Mouse (Mus musculus) kidney, embryonic 15.5 days (tissue): ENCODE data around the gene Rab25. TPM values are rescaled to one million over a fixed set of nuclear protein-coding genes. Genes with fewer than 3 reads are reported as not detected.

ENCODE experiments used
- ATAC-seq: fragments of 200-750 bp; cut with Nextera tagmentation; replicated peaks from 2 replicates; pipeline ENCODE4 v1.8.0; 2017; ENCODE audit warnings: moderate TSS enrichment; ENCODE audit not compliant: low FRiP score
- H3K27ac ChIP-seq: fragments of 300-500 bp; sonication (generic); 2 replicates; pipeline ENCODE4 v1.5.1; 2015; ENCODE audit warnings: mild to moderate bottlenecking, inconsistent platforms
- H3K27me3 ChIP-seq: fragments of 300-500 bp; sonication (generic); 2 replicates; pipeline ENCODE4 v1.6.1; 2015; ENCODE audit warnings: inconsistent platforms
- H3K36me3 ChIP-seq: fragments of 300-500 bp; sonication (generic); 2 replicates; pipeline ENCODE4 v1.6.1; 2015; ENCODE audit warnings: inconsistent platforms
- H3K4me1 ChIP-seq: fragments of 300-500 bp; sonication (generic); 2 replicates; pipeline ENCODE4 v1.6.1; 2015; ENCODE audit warnings: inconsistent platforms
- H3K4me2 ChIP-seq: fragments of 300-500 bp; sonication (generic); 2 replicates; pipeline ENCODE4 v1.6.1; 2015; ENCODE audit warnings: moderate library complexity, mild to moderate bottlenecking, inconsistent platforms
- H3K4me3 ChIP-seq: fragments of 300-500 bp; sonication (generic); replicated peaks from 2 replicates; pipeline ENCODE4 v1.5.1; 2015; ENCODE audit warnings: mild to moderate bottlenecking, inconsistent platforms
- H3K9ac ChIP-seq: fragments of 300-500 bp; sonication (generic); 2 replicates; pipeline ENCODE4 v1.6.1; 2015; ENCODE audit warnings: mild to moderate bottlenecking, inconsistent platforms
- H3K9me3 ChIP-seq: fragments of 300-500 bp; sonication (generic); replicated peaks from 2 replicates; pipeline ENCODE4 v1.6.1; 2016; ENCODE audit warnings: inconsistent platforms
- WGBS: fragments of 180-500 bp; shearing (Covaris S2); methylation state at CpG from one replicate; pipeline ENCODE4 v1.1.7; 2015; ENCODE audit warnings: mixed read lengths; 5-methylcytosine and 5-hydroxymethylcytosine counted together
- polyA plus RNA-seq: library from polyadenylated mRNA; unstranded; fragments of >200 nt; fragmentation: Nextera tagmentation; extraction: Ambion mirVana; gene quantifications from 2 replicates; pipeline ENCODE4 v1.2.1, GENCODE M21; 2015

Gene Rab25
- polyA plus RNA-seq, 1 experiment from 2014 or later = 15.1 TPM

GRCm38 (mm10) chr3:88538271-88539145 is 9.6 kb downstream of the Rab25 start:
- 47% methylated on average over 9 of the region's 9 CpGs for WGBS
- Histone ChIP-seq H3K9ac (peak overlapping the region; percentile 2; the same call in 1 of the 2 replicates), H3K9me3 (no peaks in the 10 kb centered on the region), H3K27ac (peak overlapping the region; percentile 38; the same call in 1 of the 2 replicates), H3K4me3 (0 out of 2 replicates have a peak overlapping the region, but pooled peaks have one; percentile 5), H3K4me1 (peaks cover 73% of the 10 kb centered on the region), H3K36me3 (peaks cover 52% of the 10 kb centered on the region), H3K27me3 (no peaks in the 10 kb centered on the region), H3K4me2 (no peak overlapping the region)
- ATAC-seq = no peak

- peaks cover 52% of the 10 kb centered on the region for H3K36me3 ChIP-seq
- WGBS = 68% methylated on average over 6 of the region's 6 CpGs
- peak overlapping the region; percentile 87 for H3K4me2 ChIP-seq
- no peaks in the 10 kb centered on the region for H3K9me3 ChIP-seq
- H3K4me1 ChIP-seq = peaks cover 74% of the 10 kb centered on the region
- peak overlapping the region; percentile 69; the same call in 1 of the 2 replicates for H3K27ac ChIP-seq
- peak overlapping the region; percentile 88 for H3K4me3 ChIP-seq
- H3K27me3 ChIP-seq = no peaks in the 10 kb centered on the region
- peak overlapping the region; percentile 35; the same call in 1 of the 2 replicates for H3K9ac ChIP-seq
- ATAC-seq = no peak
Observed at GRCm38 (mm10) chr3:88537146-88537545, 11.0 kb downstream of the Rab25 start.

GRCm38 (mm10) chr3:88536103-88536930 is 11.8 kb downstream of the Rab25 start:
- peak overlapping the region; percentile 88 for H3K4me3 ChIP-seq
- H3K36me3 ChIP-seq = peaks cover 50% of the 10 kb centered on the region
- peak overlapping the region; percentile 87 for H3K4me2 ChIP-seq
- peak overlapping the region; percentile 69 for H3K27ac ChIP-seq
- ATAC-seq = peak; percentile 19
- peak overlapping the region; percentile 35 for H3K9ac ChIP-seq
- 6% methylated on average over 60 of the region's 64 CpGs for WGBS
- no peaks in the 10 kb centered on the region for H3K9me3 ChIP-seq
- H3K4me1 ChIP-seq = peaks cover 68% of the 10 kb centered on the region
- H3K27me3 ChIP-seq = no peaks in the 10 kb centered on the region

GRCm38 (mm10) chr3:88535527-88535926 is 12.6 kb downstream of the Rab25 start:
- H3K4me1 ChIP-seq = peaks cover 68% of the 10 kb centered on the region
- peak overlapping the region; percentile 87 for H3K4me2 ChIP-seq
- no peaks in the 10 kb centered on the region for H3K9me3 ChIP-seq
- H3K27me3 ChIP-seq = no peaks in the 10 kb centered on the region
- peak overlapping the region; percentile 69 for H3K27ac ChIP-seq
- ATAC-seq = no peak
- peak overlapping the region; percentile 88 for H3K4me3 ChIP-seq
- peak overlapping the region; percentile 97 for H3K9ac ChIP-seq
- H3K36me3 ChIP-seq = peaks cover 42% of the 10 kb centered on the region
- 32% methylated on average over 4 of the region's 4 CpGs for WGBS

- no peak for ATAC-seq
- peak overlapping the region; percentile 69 for H3K27ac ChIP-seq
- no peaks in the 10 kb centered on the region for H3K9me3 ChIP-seq
- H3K36me3 ChIP-seq = peaks cover 36% of the 10 kb centered on the region
- 16% methylated on average over 3 of the region's 3 CpGs for WGBS
- peak overlapping the region; percentile 97 for H3K9ac ChIP-seq
- H3K4me3 ChIP-seq = peak overlapping the region; percentile 88
- peak overlapping the region; percentile 87 for H3K4me2 ChIP-seq
- H3K4me1 ChIP-seq = peaks cover 70% of the 10 kb centered on the region
- H3K27me3 ChIP-seq = no peaks in the 10 kb centered on the region
Observed at GRCm38 (mm10) chr3:88535005-88535404, 13.1 kb downstream of the Rab25 start.

- Histone ChIP-seq H3K9ac (peak overlapping the region; percentile 97), H3K36me3 (peaks cover 28% of the 10 kb centered on the region), H3K27ac (peak overlapping the region; percentile 99), H3K4me2 (peak overlapping the region; percentile 87), H3K4me3 (peak overlapping the region; percentile 88), H3K27me3 (no peaks in the 10 kb centered on the region), H3K4me1 (peaks cover 74% of the 10 kb centered on the region), H3K9me3 (no peaks in the 10 kb centered on the region)
- ATAC-seq = no peak
- 0% methylated on average over 4 of the region's 5 CpGs for WGBS
Observed at GRCm38 (mm10) chr3:88533706-88534105, 14.4 kb downstream of the Rab25 start.

GRCm38 (mm10) chr3:88532689-88533511 is 15.2 kb downstream of the Rab25 start:
- Histone ChIP-seq H3K36me3 (peaks cover 20% of the 10 kb centered on the region), H3K4me2 (peak overlapping the region; percentile 87), H3K27ac (peak overlapping the region; percentile 99), H3K4me3 (peak overlapping the region; percentile 88), H3K27me3 (no peaks in the 10 kb centered on the region), H3K4me1 (peaks cover 73% of the 10 kb centered on the region), H3K9ac (peak overlapping the region; percentile 97), H3K9me3 (no peaks in the 10 kb centered on the region)
- peak; percentile 23 for ATAC-seq
- WGBS = under 1% methylated on average over 40 of the region's 40 CpGs

- peaks cover 73% of the 10 kb centered on the region for H3K4me1 ChIP-seq
- no peak for ATAC-seq
- peak within 1 kb of the TSS; percentile 88 for H3K4me3 ChIP-seq
Observed at GRCm38 (mm10) chr3:88532299-88532674, 15.8 kb downstream of the Rab25 start, which contains the start of gene Mex3a. Gene Mex3a (plus strand): TSS chr3:88532395.

GRCm38 (mm10) chr3:88531348-88532298 is 16.5 kb downstream of the Rab25 start:
- 1% methylated on average over 62 of the region's 63 CpGs for WGBS
- peaks cover 72% of the 10 kb centered on the region for H3K4me1 ChIP-seq
- peak; percentile 81 for ATAC-seq
- peaks cover 7% of the 10 kb centered on the region for H3K36me3 ChIP-seq
- H3K4me3 ChIP-seq = peak overlapping the region; percentile 88
- peak overlapping the region; percentile 87 for H3K4me2 ChIP-seq
- peak overlapping the region; percentile 97 for H3K9ac ChIP-seq
- no peaks in the 10 kb centered on the region for H3K9me3 ChIP-seq
- no peaks in the 10 kb centered on the region for H3K27me3 ChIP-seq
- H3K27ac ChIP-seq = peak overlapping the region; percentile 99

More at GRCm38 (mm10) chr3:88532299-88532674, 15.8 kb downstream of the Rab25 start, which contains the start of gene Mex3a:
- no peaks in the 10 kb centered on the region for H3K27me3 ChIP-seq
- H3K4me2 ChIP-seq = peak within 1 kb of the TSS; percentile 87
- H3K9ac ChIP-seq = peak within 1 kb of the TSS; percentile 97
- WGBS = 1% methylated on average over 21 of the region's 31 CpGs
- no peaks in the 10 kb centered on the region for H3K9me3 ChIP-seq
- peaks cover 14% of the 10 kb centered on the region for H3K36me3 ChIP-seq
- peak within 1 kb of the TSS; percentile 99 for H3K27ac ChIP-seq

GRCm38 (mm10) chr3:88530082-88530864 is 17.8 kb downstream of the Rab25 start:
- 11% methylated on average over 11 of the region's 11 CpGs for WGBS
- peak overlapping the region; percentile 88 for H3K4me3 ChIP-seq
- H3K27ac ChIP-seq = peak overlapping the region; percentile 99
- no peak for ATAC-seq
- H3K9me3 ChIP-seq = no peaks in the 10 kb centered on the region
- H3K9ac ChIP-seq = peak overlapping the region; percentile 97
- H3K27me3 ChIP-seq = no peaks in the 10 kb centered on the region
- peaks cover 72% of the 10 kb centered on the region for H3K4me1 ChIP-seq
- peak overlapping the region; percentile 87 for H3K4me2 ChIP-seq
- peaks cover under 1% of the 10 kb centered on the region; the same call in 1 of the 2 replicates for H3K36me3 ChIP-seq
